Mouse (Mus musculus): ENCODE measurements around the gene Fank1. TPM values are rescaled to one million over a fixed set of nuclear protein-coding genes. Genes with fewer than 3 reads are reported as not detected.

The Fank1 gene
- polyA plus RNA-seq, 1 experiment from 2014 or later = 4.5 TPM

DNA sequence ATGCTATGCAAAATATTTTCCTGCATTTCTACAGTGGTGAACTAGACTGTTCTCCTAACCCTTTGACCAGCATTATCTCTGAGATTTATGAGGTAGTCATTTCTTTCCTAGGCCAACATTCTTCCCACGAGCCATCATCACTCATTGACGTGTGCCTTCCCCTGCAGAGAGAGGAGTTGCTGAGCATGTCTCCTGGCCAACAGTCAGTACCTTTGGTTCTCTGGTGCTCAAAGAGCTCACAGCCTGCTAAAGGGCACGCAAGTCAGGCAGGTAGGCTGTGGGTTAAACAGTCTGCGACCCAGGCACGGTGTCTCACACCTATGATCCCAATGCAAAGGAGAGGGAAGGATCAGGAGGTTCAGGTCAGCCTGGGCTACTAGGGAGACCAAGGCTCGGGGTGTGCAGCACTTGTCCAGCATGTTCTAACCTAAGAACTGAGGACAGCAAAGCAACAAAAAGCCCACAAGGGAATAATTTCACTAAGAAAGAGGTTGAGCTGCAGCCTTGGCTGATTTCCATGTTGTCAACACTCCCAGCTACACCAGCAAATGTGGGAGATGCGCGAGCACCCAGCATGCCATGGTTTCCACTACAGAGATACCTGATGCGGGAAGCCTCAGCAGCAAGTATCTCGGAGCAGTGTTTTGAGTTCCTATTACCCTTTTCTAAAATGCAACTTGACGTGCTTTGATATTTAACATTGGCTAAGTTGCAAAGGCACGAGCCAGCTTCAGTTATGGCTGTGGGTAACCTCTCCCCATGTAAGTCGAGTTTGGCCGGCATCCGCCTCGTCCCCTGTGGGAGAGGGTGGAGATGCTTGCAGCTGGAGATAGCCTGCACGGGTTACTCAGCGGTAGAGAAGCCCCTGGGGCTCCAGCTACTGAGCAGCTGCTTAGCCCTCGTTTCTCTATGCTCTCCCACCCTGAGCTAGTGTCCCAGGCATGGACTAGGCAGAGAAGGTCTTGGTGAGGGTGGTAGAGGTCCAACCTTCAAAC lies 112.6 kb downstream of the Fank1 start:
- 87% methylated on average over 19 of the region's 19 CpGs for WGBS
- no peaks in the 10 kb centered on the region for H3K9me3 ChIP-seq (replicated peaks; ENCODE audit: control insufficient read depth, low read length)
- no peaks in the 10 kb centered on the region for H3K4me1 ChIP-seq (ENCODE audit: control insufficient read depth, insufficient read depth, low read length)
- H3K4me3 ChIP-seq (ENCODE audit: low read depth, low read length) = no peak overlapping the region
- no peak overlapping the region for H3K27ac ChIP-seq (ENCODE audit: low read depth, low read length)
- H3K36me3 ChIP-seq (ENCODE audit: control insufficient read depth, insufficient read depth, low read length) = no peaks in the 10 kb centered on the region
- H3K27me3 ChIP-seq (replicated peaks; ENCODE audit: control insufficient read depth, insufficient read depth, low read length) = no peaks in the 10 kb centered on the region
- no peak for DNase-seq (ENCODE audit: low spot score)
- no peak for ATAC-seq
- no peak overlapping the region for H3K9ac ChIP-seq (ENCODE audit: low read length)
- H3K4me2 ChIP-seq (ENCODE audit: low read length) = no peak overlapping the region

GRCm38 (mm10) chr7:133889986-133890385 lies 113.3 kb downstream of the Fank1 start:
- no peaks in the 10 kb centered on the region for H3K9me3 ChIP-seq (replicated peaks; ENCODE audit: control insufficient read depth, low read length)
- no peaks in the 10 kb centered on the region for H3K4me1 ChIP-seq (ENCODE audit: control insufficient read depth, insufficient read depth, low read length)
- DNase-seq (ENCODE audit: low spot score) (no peak), ATAC-seq (no peak)
- no peak overlapping the region for H3K9ac ChIP-seq (ENCODE audit: low read length)
- no peak overlapping the region for H3K27ac ChIP-seq (ENCODE audit: low read depth, low read length)
- H3K36me3 ChIP-seq (ENCODE audit: control insufficient read depth, insufficient read depth, low read length) = no peaks in the 10 kb centered on the region
- H3K4me3 ChIP-seq (ENCODE audit: low read depth, low read length) = no peak overlapping the region
- no peak overlapping the region for H3K4me2 ChIP-seq (ENCODE audit: low read length)
- H3K27me3 ChIP-seq (replicated peaks; ENCODE audit: control insufficient read depth, insufficient read depth, low read length) = no peaks in the 10 kb centered on the region
- WGBS = 85% methylated on average over 4 of the region's 4 CpGs

DNA sequence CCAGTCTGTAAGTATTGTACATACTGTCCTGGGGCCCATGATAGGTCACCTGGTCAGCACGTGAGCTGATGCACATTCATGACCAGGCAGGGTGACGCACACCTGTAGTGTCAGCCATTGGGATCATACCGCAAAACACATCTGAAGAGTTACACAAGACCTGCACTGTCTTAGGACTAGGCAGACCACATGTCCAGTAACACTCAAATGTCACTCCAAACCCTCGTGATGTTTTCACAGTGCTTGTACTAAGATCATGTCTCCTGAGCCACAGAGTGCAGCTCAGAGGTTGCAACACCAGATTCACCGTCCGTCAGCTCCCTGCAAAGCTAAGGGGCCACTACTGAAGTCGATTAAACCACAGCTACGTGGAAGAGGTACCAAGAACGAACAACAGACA lies 114.6 kb downstream of the Fank1 start:
- no peak overlapping the region for H3K4me3 ChIP-seq (ENCODE audit: low read depth, low read length)
- no peak overlapping the region for H3K4me2 ChIP-seq (ENCODE audit: low read length)
- no peak overlapping the region for H3K27ac ChIP-seq (ENCODE audit: low read depth, low read length)
- no peaks in the 10 kb centered on the region for H3K27me3 ChIP-seq (replicated peaks; ENCODE audit: control insufficient read depth, insufficient read depth, low read length)
- DNase-seq (ENCODE audit: low spot score) (no peak), ATAC-seq (no peak)
- H3K9me3 ChIP-seq (replicated peaks; ENCODE audit: control insufficient read depth, low read length) = no peaks in the 10 kb centered on the region
- H3K4me1 ChIP-seq (ENCODE audit: control insufficient read depth, insufficient read depth, low read length) = no peaks in the 10 kb centered on the region
- WGBS = 88% methylated on average over 9 of the region's 9 CpGs
- no peaks in the 10 kb centered on the region for H3K36me3 ChIP-seq (ENCODE audit: control insufficient read depth, insufficient read depth, low read length)
- no peak overlapping the region for H3K9ac ChIP-seq (ENCODE audit: low read length)

DNA sequence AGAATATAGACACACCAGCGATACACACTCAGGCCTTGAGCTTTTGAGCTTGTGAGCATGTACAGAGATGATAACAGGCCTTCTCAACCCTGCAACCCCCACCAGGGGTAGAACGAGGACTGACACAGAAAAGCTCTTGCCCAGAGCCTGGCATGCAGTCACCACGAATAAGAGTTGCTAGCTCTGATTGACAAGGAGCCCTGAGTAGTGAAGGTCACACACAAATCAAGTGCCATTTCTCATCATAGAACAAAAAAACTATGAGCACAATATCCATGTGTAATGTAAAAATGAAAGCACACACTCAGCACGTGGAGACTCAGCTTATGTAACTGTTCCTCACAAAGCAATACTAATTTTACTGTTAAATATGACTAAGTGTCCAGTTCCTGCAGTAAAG lies 115.1 kb downstream of the Fank1 start:
- H3K9me3 ChIP-seq (replicated peaks; ENCODE audit: control insufficient read depth, low read length) = no peaks in the 10 kb centered on the region
- no peaks in the 10 kb centered on the region for H3K27me3 ChIP-seq (replicated peaks; ENCODE audit: control insufficient read depth, insufficient read depth, low read length)
- H3K27ac ChIP-seq (ENCODE audit: low read depth, low read length) = no peak overlapping the region
- H3K36me3 ChIP-seq (ENCODE audit: control insufficient read depth, insufficient read depth, low read length) = no peaks in the 10 kb centered on the region
- DNase-seq (ENCODE audit: low spot score) (no peak), ATAC-seq (no peak)
- no peaks in the 10 kb centered on the region for H3K4me1 ChIP-seq (ENCODE audit: control insufficient read depth, insufficient read depth, low read length)
- 75% methylated on average over 4 of the region's 4 CpGs for WGBS
- no peak overlapping the region for H3K4me2 ChIP-seq (ENCODE audit: low read length)
- H3K9ac ChIP-seq (ENCODE audit: low read length) = no peak overlapping the region
- H3K4me3 ChIP-seq (ENCODE audit: low read depth, low read length) = no peak overlapping the region

DNA sequence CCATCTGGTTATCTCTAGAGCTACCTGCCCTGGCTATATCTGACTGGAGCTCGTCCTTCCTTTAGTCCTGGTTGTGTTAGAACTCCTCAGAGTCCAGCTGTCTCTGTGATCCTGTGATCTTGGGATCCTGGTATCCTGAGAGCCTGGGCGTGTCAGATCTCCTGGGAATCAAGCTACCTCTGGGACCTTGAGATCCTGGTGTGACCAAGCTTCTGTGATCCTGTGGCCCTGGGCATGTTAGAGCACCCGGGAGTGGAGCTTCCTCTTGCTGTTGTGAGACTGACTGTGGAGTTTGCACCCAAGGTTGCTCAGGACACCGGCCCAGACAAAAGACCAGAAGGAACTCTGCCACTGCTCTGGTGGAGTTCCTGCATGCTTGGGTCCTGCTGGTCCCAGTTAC lies 122.7 kb downstream of the Fank1 start:
- Histone ChIP-seq H3K9ac (ENCODE audit: low read length) (no peak overlapping the region), H3K4me1 (ENCODE audit: control insufficient read depth, insufficient read depth, low read length) (no peaks in the 10 kb centered on the region), H3K4me3 (ENCODE audit: low read depth, low read length) (no peak overlapping the region), H3K4me2 (ENCODE audit: low read length) (no peak overlapping the region), H3K36me3 (ENCODE audit: control insufficient read depth, insufficient read depth, low read length) (no peaks in the 10 kb centered on the region), H3K27me3 (replicated peaks; ENCODE audit: control insufficient read depth, insufficient read depth, low read length) (no peaks in the 10 kb centered on the region), H3K27ac (ENCODE audit: low read depth, low read length) (no peak overlapping the region), H3K9me3 (replicated peaks; ENCODE audit: control insufficient read depth, low read length) (no peaks in the 10 kb centered on the region)
- 88% methylated on average over 4 of the region's 4 CpGs for WGBS
- no peak for DNase-seq (ENCODE audit: low spot score)
- no peak for ATAC-seq

DNA sequence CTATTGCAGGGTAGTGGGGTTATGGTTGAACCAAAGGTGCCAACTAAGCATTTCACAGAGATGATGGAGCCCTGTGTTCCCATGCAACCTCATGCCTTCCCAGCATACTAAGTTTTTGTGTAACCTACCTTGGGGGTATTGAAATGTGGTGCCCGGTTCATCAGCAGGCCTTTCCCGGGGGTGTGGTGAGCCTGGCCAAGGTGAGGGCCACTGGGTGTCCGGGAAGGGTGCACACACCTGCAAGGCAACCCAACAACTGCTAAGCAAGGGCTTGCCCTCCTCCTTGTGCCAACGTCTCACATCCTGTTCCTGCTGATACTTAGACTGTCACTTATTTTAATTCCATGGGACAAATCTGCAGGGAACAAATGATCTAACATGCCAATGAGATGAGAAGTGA lies 132.3 kb downstream of the Fank1 start:
- Histone ChIP-seq H3K9me3 (replicated peaks; ENCODE audit: control insufficient read depth, low read length) (peaks cover 5% of the 10 kb centered on the region; the same call in 1 of the 2 replicates), H3K4me1 (ENCODE audit: control insufficient read depth, insufficient read depth, low read length) (no peaks in the 10 kb centered on the region), H3K36me3 (ENCODE audit: control insufficient read depth, insufficient read depth, low read length) (no peaks in the 10 kb centered on the region), H3K9ac (ENCODE audit: low read length) (no peak overlapping the region), H3K4me3 (ENCODE audit: low read depth, low read length) (no peak overlapping the region), H3K27me3 (replicated peaks; ENCODE audit: control insufficient read depth, insufficient read depth, low read length) (no peaks in the 10 kb centered on the region), H3K27ac (ENCODE audit: low read depth, low read length) (no peak overlapping the region), H3K4me2 (ENCODE audit: low read length) (no peak overlapping the region)
- 90% methylated on average over 4 of the region's 4 CpGs for WGBS
- ATAC-seq (no peak), DNase-seq (ENCODE audit: low spot score) (no peak)

GRCm38 (mm10) chr7:133909833-133910375 lies 133.2 kb downstream of the Fank1 start:
- Histone ChIP-seq H3K27me3 (replicated peaks; ENCODE audit: control insufficient read depth, insufficient read depth, low read length) (no peaks in the 10 kb centered on the region), H3K4me2 (ENCODE audit: low read length) (no peak overlapping the region), H3K9me3 (replicated peaks; ENCODE audit: control insufficient read depth, low read length) (peaks cover 5% of the 10 kb centered on the region; the same call in 1 of the 2 replicates), H3K27ac (ENCODE audit: low read depth, low read length) (no peak overlapping the region), H3K4me3 (ENCODE audit: low read depth, low read length) (no peak overlapping the region), H3K36me3 (ENCODE audit: control insufficient read depth, insufficient read depth, low read length) (no peaks in the 10 kb centered on the region), H3K9ac (ENCODE audit: low read length) (no peak overlapping the region), H3K4me1 (ENCODE audit: control insufficient read depth, insufficient read depth, low read length) (no peaks in the 10 kb centered on the region)
- ATAC-seq = no peak
- no peak for DNase-seq (ENCODE audit: low spot score)
- 89% methylated on average over 7 of the region's 7 CpGs for whole genome bisulfite sequencing

DNA sequence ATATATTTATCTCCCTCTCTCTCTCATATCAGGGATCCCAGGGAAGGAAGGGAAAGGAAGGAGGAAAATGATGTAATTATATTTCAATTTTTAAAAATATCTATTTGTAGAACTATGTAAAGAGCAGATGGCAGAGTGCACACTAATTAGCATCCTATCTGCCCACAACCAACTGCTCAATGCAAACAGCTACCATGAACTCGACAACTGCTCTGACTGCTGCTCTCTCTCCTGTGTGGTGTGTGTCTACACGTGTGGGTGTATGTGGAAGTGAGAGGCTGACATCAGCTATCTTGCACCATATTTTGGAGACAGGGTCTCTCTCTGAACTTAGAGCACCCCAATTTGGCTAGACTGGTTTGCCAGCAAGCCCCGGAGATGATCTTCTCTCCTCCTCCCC lies 135.2 kb downstream of the Fank1 start:
- Histone ChIP-seq H3K27ac (ENCODE audit: low read depth, low read length) (no peak overlapping the region), H3K27me3 (replicated peaks; ENCODE audit: control insufficient read depth, insufficient read depth, low read length) (no peaks in the 10 kb centered on the region), H3K4me3 (ENCODE audit: low read depth, low read length) (no peak overlapping the region), H3K4me1 (ENCODE audit: control insufficient read depth, insufficient read depth, low read length) (no peaks in the 10 kb centered on the region), H3K36me3 (ENCODE audit: control insufficient read depth, insufficient read depth, low read length) (no peaks in the 10 kb centered on the region), H3K9ac (ENCODE audit: low read length) (no peak overlapping the region), H3K9me3 (replicated peaks; ENCODE audit: control insufficient read depth, low read length) (no peaks in the 10 kb centered on the region), H3K4me2 (ENCODE audit: low read length) (no peak overlapping the region)
- ATAC-seq (no peak), DNase-seq (ENCODE audit: low spot score) (no peak)
- 89% methylated on average over 3 of the region's 3 CpGs for WGBS

GRCm38 (mm10) chr7:133916230-133916629 lies 139.6 kb downstream of the Fank1 start:
- H3K27me3 ChIP-seq (replicated peaks; ENCODE audit: control insufficient read depth, insufficient read depth, low read length) = no peaks in the 10 kb centered on the region
- no peak for DNase-seq (ENCODE audit: low spot score)
- no peak overlapping the region for H3K27ac ChIP-seq (ENCODE audit: low read depth, low read length)
- no peaks in the 10 kb centered on the region for H3K9me3 ChIP-seq (replicated peaks; ENCODE audit: control insufficient read depth, low read length)
- no peak overlapping the region for H3K9ac ChIP-seq (ENCODE audit: low read length)
- WGBS = 90% methylated on average over 9 of the region's 9 CpGs
- H3K4me1 ChIP-seq (ENCODE audit: control insufficient read depth, insufficient read depth, low read length) = no peaks in the 10 kb centered on the region
- no peak for ATAC-seq
- H3K36me3 ChIP-seq (ENCODE audit: control insufficient read depth, insufficient read depth, low read length) = no peaks in the 10 kb centered on the region
- no peak overlapping the region for H3K4me3 ChIP-seq (ENCODE audit: low read depth, low read length)
- H3K4me2 ChIP-seq (ENCODE audit: low read length) = no peak overlapping the region
